Mouse (Mus musculus) spleen, postnatal 36 days (tissue): ENCODE measurements at regions not wholly inside any gene's neighbourhood (a gene's known extent, or its start where the extent isn't known, plus 50 kb on each side); places are given as distances from the start of the nearest gene placed in this dataset.

Experiments
- DNase-seq, 2 experiments: peaks; one replicate each; pipeline ENCODE4 v3.0.0; 2022; ENCODE audit warnings: low spot score in 2 of 2, mixed read lengths in 1 of 2

DNA sequence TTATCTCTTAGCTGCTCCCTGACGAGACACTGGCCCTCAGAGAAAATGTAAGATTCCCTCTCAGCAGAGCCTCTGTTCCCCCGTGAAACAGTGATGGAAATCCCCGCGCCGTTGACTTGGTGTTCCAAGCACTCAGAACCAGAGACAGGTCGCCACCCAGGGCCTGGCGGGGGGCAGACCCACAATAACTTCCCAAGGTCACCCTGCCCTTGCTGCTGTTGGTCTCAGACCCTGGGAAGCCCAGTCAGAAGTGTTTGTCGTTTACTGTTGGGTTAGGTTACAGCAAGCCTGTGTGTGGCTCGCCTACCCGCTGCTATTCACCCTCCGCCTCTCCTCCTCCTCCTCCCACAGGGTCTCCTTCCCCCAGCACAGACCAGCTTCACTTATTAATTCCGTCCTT is 154.2 kb upstream of the Eomes start:
- DNase-seq = no peak

DNA sequence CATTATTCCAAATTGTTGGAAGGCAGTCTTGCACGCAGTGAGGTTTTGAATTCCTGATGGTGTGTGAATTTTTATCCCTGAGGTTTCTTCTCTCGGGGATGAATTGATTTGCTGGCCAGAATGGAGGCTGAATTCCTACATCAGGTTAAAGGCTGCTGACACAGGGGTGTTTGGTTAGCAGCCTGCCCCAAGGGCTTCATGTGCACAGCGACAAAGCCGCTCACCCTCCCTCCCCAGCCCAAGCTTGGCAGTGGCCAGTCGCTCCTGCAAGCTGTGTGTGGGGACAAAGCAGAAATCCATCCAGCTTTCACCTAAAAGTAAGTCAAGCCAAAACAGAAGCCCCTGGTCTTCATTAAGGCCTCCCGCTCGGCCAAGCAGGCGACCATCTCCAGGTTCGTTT is 151.4 kb upstream of the Eomes start:
- no peak for DNase-seq

DNA sequence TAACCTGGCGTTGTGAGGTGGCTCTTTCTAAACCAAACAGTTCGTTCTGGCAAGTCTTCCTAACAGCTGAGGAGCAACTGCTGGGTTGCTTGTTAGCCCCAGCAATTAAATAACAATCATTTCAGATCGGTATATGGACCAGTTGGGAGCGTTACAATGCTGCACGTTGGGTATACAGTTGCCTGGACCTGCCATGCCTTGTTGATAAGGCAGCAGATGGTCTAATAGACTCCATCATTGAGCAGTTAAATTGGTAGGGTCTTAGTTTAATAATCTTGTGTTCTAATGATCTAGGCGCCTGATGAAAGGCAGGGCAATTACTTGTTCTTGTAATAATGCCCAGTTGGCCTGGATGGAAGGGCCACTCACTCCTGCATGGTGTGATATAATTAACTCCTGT is 150.1 kb upstream of the Eomes start:
- no peak for DNase-seq

DNA sequence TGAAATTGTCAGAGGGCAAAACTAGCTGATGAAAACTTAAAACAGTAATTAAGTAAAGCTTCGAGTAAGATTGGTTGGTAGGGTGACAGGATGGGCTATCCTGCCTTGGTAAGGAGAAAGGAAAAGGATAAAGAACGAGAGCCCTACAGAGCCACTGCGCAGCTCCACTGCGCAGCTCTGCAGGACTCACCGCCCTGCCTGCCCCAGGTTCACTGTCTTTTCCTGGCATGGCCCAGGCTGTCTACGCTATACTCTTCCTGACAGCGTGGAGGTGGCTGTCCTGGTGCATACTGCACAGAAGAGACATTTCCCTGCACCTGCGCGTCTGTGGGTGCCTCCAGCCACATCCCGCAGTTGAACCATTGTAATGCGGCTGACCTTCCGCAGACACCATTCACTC is 136.6 kb upstream of the Eomes start:
- no peak for DNase-seq

DNA sequence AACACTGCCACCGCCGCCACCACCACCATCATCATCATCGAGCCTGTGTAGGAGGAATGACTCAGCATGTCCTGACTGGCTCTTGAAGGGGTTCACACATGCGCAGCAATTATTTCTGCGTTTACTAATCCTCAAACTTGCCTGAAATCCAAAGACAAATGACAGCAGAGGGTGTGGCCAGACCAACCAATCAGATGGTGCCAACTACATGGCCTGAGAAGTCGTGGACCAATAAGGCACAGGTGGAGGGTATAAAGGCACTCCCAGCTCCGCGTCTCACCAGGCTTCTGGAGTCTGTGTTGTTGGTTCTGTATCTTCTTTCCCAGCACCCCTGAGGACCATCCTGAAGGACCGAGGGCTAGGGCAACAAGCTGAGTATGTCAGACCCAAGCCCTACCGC is 123.1 kb upstream of the Eomes start:
- no peak for DNase-seq

DNA sequence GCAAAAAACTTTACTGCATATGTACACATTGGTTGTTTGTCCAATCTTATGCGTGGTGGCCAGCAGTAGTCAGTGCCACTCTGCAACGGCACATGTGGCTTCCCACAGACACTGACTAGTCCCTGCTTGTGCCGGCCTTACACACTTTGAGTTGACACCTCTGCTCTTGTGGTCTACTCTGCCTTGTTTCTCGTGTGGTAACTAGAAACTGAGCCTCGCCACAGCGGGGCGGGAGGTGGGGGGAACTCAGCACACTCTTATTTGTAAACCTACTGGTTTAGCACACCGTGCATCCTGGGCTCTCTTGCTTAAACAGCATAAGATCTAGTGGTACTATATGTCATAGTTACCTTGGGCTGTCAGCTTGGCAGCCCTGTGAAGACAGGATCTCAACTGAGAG is 120.6 kb upstream of the Eomes start:
- DNase-seq = peak in 1 of 2 experiments; percentile 9

DNA sequence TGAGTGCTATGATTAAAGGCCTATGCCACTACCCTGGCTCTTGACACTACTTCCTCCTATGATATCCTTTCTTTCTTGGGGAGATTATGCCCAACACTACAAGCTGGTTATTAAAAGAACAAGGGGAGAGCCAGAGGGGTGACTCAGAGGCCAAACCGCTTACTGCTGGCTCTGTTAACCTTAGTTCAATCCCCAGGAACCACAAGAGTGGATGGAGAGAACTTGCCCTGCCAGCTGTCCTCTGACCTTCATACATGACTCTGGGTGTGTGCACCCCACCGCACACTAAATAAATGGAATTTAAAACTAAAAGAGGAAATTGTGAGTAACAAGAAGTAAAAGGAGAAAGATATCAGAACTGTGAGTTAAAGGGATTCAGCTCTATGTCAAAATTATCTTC is 114.1 kb upstream of the Eomes start:
- DNase-seq = no peak

DNA sequence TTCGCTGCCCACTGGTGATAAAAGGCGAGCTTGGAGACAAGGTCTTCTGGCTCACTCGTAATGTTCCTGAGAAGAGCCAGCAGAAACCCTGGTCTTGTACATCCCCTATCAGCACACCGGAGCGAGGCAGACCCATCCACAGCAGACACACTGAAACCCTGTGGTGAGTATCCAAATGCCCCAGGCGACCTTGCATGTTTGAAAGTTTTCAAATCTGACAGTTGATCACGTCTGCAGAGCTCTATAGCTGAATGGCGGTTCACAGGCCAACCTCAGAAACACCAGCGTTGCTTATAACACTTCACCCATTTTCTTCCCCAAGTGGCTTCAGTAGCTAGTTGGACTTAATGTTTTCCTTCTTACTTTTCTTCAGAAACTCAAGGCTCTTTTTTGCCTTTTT is 112.6 kb upstream of the Eomes start:
- no peak for DNase-seq

DNA sequence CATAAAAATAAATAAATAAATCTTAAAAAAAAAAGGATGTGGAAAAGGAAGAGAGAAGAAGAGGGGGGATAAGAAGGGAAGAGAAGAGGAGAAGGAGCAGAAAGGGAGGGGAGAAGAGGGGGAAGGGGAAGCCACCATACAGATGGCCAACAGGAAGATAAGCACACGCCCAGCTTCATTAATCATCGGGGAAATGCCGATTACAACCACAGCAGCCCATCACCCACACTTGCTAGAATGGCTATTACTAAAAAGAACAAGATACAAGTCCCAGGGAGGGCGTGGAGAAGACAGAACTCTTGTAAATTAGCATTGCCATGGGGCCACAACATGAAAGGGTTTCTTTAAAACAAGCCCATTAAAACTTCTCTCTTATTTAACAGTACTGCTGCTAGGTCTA is 110.7 kb upstream of the Eomes start:
- no peak for DNase-seq

DNA sequence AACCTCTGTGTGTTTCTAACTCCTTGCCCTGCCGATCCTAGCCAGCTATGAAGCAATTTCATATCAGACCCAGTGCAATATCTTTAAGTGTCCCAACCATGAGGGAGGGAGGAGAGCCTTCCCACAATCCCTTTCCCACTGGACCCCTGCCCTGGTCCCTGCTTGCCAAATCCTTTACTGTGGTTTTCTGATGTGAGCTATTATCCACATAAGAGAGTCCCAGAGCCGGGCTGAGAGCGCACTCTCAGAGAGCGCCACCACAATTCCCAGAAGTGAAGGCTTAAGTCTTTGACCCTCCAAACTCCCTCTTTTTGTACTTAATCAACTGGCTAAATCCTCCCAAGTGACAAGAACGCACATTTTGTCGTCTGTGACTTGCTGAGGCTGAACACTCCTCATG is 107.4 kb upstream of the Eomes start:
- DNase-seq = no peak

DNA sequence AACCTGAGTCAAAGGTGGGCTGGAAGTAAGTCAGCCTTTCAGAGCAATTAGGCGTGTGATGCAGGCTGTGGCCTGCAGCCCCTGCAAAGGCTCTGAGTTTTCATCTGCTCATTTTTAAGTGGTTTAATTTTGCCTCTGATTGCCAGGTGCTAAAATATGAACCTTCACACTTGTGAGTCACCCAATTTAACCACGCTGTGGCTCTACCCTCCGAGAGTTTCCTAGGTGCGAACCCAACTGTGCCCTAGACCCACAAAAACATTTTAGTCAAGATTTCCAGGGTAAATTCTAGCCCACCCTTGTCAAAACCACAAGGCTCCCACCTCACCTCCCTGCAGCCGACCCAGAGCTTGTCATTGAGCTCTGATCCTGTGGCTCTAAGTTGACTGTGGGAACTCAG is 103.3 kb upstream of the Eomes start:
- DNase-seq = peak in 1 of 2 experiments; percentile 4

DNA sequence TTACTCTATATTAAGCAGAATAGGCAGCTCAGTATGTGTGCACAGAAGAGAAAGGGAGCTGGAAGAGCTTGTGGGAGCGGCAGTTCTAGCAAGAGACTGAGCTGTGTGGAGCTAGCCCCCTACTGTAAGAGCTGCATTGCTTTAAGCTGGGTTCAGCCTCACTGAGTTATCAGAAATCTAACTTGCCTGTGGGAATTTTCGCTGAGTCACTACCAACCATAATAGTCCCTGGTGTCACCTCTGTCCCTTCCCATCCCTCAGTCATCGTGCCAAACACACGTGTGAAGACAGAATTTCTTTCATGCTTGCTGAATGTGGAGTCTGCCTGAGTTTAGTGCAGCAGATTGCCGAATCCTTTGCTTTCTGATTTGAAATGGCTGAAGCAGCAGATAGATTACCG is 99.0 kb upstream of the Eomes start:
- no peak for DNase-seq

DNA sequence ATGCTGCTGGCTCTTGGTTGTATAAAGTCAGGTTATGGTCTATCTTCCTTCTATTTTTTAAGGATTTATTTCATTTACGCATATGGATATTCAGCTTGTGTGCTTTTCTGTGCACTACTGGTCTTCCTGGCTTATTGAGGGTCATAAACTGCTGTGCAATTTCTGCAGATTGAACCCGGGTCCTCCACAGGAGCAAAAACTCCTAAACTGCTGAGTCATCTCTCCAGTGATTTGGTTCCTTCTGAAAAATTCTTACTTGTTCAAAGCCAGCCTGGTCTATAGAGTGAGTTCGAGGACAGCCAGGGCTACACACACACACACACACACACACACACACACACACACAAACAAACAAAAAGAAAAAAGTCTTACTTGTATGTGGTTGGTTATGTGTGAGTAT is 95.5 kb upstream of the Eomes start:
- DNase-seq = no peak

DNA sequence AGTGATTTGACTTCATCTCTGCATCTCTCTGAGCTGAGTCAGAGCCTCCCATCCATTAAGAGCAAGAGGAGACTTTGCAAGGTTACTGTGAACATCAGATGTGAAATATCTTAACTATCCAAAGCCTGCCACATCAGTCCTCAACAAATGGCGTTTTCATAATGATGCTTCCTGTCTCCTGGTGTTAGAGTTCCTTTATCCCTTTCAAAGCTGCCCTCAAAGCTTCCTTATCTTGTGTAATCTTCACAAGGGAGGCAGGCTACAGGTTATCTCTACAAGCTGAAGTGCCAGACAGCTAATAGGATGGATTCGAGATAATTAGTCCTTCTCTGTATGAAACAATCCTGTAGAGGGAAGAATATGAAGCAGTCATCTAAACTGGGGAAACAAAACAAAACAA is 93.4 kb upstream of the Eomes start:
- DNase-seq = no peak

DNA sequence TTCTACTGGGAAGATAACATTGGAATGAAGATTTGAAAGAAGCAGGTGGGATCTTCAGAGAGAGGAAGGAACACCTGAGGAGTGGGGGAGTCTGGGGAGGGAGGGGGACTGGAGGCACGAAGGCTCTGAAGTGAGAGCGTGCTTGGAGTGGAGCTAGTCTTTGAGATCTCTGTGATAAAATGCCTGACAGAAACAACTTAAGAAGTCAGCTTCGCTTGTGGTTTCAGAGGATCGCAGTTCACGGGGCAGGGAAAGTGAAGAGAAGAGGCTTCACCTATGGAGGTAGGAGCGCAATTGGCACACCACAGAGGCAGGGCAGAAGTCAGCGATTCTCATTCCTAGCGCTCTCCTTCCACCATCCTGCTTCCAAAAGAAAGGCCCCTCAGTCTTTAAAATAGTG is 90.4 kb upstream of the Eomes start:
- DNase-seq = no peak

DNA sequence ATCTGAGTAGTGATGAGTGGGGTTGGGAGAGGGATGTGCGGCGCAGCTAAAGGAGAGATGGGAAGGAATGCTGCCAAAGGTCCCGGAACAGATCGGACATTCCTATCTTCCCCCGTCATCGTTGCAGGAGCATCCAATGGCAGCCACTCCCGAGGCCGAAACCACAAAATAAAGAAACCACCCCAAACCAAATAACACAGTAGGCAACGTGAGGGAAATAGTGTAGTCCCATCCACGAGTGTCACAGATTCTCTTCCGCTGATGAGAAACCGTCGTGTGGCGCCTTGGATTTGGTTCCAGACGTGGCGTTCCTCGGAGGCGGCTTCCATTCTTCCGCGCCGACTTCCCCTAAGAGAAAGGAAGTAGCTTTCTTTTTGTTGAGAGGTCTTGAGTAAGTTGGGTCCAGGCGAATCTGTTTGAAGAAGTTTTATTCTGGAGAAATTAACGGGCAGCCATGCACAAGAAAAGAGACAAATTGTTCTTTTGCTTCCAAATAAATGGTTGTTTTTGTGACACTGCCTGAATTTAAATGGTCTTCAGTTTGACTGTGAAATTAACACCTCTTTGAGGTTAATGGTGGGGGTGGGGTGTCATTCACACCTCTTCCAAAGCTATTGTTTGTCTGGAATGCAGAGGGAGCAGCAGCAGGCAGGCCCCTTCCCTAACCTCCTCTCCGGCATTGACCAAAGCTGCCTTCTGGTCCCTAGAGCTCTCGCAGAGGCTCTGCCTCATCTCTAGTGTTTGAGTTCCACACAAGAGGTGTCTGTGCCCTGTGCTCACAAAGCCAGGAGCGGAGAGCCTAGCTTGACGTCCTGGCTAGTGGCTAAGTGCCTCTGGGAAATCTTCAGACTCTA is 88.3 kb upstream of the Eomes start:
- DNase-seq = no peak

DNA sequence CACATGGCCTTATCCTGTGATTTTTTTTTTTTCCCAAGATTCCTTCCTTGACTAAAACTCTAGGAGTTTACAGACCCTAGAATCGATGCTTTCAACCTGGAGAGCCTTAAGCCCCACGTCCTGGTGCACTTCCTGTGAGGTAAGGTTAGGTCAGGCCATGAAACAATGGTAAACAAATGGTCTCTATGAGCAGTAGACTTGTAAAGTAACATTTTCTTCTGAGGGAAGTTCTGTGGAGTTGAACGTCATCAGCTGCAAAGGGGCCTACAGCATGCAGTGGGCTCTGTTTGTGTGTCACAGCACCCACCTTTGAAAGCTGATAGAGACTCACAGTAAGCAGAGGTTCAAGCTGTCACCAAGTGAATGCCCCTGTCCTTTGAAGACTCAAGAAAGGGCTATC is 87.3 kb upstream of the Eomes start:
- no peak for DNase-seq

DNA sequence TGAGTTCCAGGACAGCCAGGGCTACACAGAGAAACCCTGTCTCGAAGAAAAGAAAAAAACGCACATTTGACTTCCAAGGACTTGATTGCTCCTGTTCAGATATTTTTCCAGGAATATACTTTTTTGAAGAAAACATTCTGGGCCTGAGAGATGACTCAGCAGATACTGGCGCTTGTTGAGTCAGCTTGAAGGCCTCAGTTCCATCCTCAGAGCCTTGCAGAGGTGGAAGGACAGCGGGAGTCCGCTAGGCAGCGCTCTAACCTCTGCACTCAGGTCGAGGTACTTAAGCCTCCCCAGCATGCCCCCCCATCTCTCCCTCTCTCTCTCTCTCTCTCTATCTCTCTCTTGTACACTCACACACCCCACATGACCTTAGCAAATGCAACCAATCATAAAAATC is 86.3 kb upstream of the Eomes start:
- no peak for DNase-seq

DNA sequence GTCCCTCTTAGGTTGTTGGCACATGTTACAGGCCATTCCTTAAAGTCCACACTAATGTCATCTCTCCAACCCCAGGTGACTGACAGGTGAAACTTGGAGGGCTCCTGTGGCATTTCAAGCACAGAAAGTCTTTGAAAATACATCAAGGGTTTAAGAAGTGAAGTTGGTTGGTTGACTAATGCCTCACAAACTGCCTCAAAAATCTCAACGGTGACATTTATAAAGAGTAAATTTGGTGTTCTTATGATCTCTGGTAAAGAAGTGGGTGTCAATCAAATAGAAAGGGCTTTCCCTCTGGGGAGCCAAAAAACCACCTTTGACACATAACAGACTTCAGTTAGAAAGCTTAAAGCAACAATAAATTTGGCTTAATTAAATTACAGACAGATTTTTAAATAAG is 85.2 kb upstream of the Eomes start:
- no peak for DNase-seq

DNA sequence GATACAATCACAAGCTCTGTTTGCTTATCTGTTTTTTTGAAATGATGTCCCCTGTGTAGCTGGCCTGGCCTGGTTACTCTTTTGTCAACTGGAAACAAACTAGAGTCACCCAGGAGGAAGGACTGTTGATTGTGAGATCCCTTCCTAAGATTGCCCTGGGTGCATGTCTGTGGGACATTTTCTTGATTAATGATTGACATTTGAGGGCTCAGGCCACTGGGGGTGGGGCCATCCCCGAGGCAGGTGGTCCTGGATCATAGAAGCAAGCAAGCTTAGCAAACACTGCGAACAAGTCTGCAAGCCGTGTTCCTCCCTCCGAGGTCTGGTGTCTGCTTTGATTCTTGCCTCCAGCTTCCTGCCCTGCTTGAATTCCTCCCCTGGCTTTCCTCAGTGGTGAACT is 84.4 kb upstream of the Eomes start:
- DNase-seq = no peak

DNA sequence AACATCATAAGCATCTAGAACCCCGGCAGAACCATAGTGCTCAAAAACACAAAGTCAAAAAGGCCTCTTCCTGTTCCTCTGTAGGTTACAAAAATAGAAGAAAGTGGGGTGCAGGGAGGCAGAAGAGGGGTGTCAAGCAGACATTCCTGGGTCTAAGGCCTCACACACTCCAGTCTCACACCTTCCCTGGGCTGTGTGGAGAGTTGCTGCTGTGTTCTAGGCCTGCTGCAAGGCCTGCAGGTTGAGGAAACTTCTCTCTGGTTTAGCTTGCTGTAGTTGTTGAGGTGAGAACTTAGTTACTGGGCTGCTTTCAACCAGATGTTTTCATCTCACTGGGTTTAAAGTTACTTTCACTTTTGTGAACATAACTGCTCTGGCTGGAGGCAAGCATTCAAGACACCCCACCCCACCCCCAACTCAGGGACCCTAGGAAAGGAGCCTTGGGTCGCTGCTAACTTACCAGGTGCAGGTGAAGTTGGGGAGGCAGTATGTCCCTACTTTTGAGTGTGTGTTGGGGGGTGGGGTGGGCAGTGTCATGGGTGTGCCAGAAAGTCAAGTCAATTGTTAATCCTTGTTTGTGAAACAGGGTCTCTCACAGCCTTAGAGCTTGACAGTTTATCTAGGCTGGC is 81.5 kb upstream of the Eomes start:
- peak in 1 of 2 experiments; percentile 13 for DNase-seq

DNA sequence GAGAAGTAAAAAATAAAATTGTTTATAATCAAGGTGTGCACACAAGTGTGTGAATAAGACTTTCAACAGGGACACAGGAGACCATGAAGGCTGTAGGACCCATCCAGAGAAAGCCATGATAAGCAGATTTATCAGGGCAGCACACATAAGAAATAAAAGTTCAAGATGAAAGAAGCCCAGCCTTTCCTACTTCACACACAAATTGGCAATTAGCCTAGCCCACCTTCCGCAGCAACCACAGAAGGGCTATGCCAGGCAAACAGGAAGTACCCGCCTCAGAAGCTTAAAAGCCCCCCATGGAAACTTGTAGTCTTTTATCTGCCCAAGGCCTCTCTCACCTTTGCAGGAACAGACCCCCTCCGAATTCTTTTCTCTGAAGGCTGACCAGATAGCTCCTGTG is 77.5 kb upstream of the Eomes start:
- peak in 1 of 2 experiments; percentile 19 for DNase-seq

DNA sequence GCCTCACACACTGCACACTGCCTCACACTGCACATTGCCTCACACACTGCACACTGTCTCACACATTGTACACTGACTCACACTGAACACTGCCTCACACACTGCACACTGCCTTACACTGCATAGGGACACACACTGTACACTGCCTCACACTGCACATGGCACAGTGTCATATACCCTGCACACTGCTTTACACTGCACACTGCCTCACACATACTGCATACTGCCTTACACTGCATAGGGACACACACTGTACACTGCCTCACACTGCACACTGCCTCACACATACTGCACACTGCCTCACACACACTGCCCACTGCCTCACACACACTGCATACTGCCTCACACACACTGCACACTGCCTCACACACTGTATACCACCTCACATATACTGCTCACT is 76.8 kb upstream of the Eomes start:
- DNase-seq = no peak

DNA sequence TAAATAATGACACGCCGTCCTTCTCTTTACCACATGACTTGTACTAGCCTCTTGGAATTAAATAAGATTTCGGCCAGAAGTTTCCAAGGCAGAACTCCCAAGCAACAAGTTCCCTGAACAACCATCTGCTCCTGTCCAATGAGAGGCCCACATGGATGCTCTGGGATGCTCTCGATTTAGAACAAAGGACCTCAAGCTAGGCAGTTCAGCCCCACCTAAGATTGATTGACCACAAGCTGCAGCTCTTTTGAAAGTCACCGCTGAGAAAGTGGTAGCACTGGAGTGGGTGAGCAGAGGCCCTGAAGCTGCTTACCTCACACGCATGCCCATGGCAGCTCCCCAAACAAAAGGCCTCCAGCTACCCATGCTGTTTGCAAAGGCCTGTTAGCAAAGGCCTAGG is 73.1 kb upstream of the Eomes start:
- no peak for DNase-seq
